Mouse (Mus musculus): ENCODE results near the gene Fmnl2. TPM values are rescaled to one million over a fixed set of nuclear protein-coding genes. Genes with fewer than 3 reads are reported as not detected.

The Fmnl2 gene
- total and polyA plus RNA-seq, 3 experiments, result 0.42 to 2.8 (median 2.1) TPM

- no peaks in the 10 kb centered on the region for H3K79me2 ChIP-seq (replicated peaks; ENCODE audit: control insufficient read depth, extremely low read depth, insufficient read depth, poor library complexity, severe bottlenecking)
- dilution Hi-C loops (cut with MboI; ENCODE audit: extremely low pct_ligation_motif_present, extremely low pct_unique_long_range_greater_than_20kb, low sequenced_read_pairs), result no loop called here
These were observed 129.4 kb downstream of the Fmnl2 start for GRCm38 (mm10) chr2:52987035-52987434.

GRCm38 (mm10) chr2:52987637-52988295, 130.1 kb downstream of the Fmnl2 start:
- H3K4me3 ChIP-seq (replicated peaks in 1 of 3; ENCODE audit: low read depth in 2 of 3, low read length in 2 of 3, poor library complexity in 1 of 3), result no peak overlapping the region
- no peaks in the 10 kb centered on the region for H3K27me3 ChIP-seq (replicated peaks)
- no peak overlapping the region for H3K9ac ChIP-seq (ENCODE audit: insufficient read depth, low read depth)
- dilution Hi-C loops (cut with MboI; ENCODE audit: extremely low pct_ligation_motif_present, extremely low pct_unique_long_range_greater_than_20kb, low sequenced_read_pairs), result no loop called here
- no peaks in the 10 kb centered on the region for H3K9me3 ChIP-seq (replicated peaks; ENCODE audit: low read length)
- no peak for DNase-seq (ENCODE audit: extremely low read depth)
- H3K4me1 ChIP-seq (ENCODE audit: control insufficient read depth in 1 of 2, insufficient read depth in 2 of 2), result peaks cover 0 to 8% of the 10 kb centered on the region in 2 experiments; a peak in 2 of 4 replicates
- no peaks in the 10 kb centered on the region for H3K36me3 ChIP-seq (replicated peaks in 1 of 2; ENCODE audit: control insufficient read depth in 1 of 2, insufficient read depth in 1 of 2, low read length in 1 of 2)
- no peak for TF ChIP-seq MXI1 (IDR thresholded peaks at IDR 0.05; ENCODE audit: low read depth, low read length)
- TF ChIP-seq E2F4 (IDR thresholded peaks at IDR 0.05; ENCODE audit: insufficient replicate concordance, low read depth, low read length), result no peak
- no peak for TF ChIP-seq MEF2A (IDR thresholded peaks at IDR 0.05; ENCODE audit: borderline replicate concordance, low read depth, low read length)
- no peak for TF ChIP-seq JUN (IDR thresholded peaks at IDR 0.05; ENCODE audit: insufficient read depth, low read depth, low read length)
- no peak for TF ChIP-seq USF2 (conservative IDR thresholded peaks at IDR 0.05; ENCODE audit: low read depth, low read length)
- TF ChIP-seq MAFK (IDR thresholded peaks at IDR 0.05; ENCODE audit: insufficient replicate concordance, low read length), result no peak
- no peaks in the 10 kb centered on the region for H3K79me2 ChIP-seq (replicated peaks; ENCODE audit: control insufficient read depth, extremely low read depth, insufficient read depth, poor library complexity, severe bottlenecking)
- in situ Hi-C loops (cut with MboI; ENCODE audit: low pct_ligation_motif_present, low pct_unique_long_range_greater_than_20kb, low sequenced_read_pairs), result no loop called here
- H3K4me2 ChIP-seq (ENCODE audit: insufficient read depth, low read depth, poor library complexity, severe bottlenecking), result no peak overlapping the region
- H3K27ac ChIP-seq (ENCODE audit: insufficient read depth, low read depth), result no peak overlapping the region

More at GRCm38 (mm10) chr2:52987035-52987434, 129.4 kb downstream of the Fmnl2 start:
- in situ Hi-C loops (cut with MboI; ENCODE audit: low pct_ligation_motif_present, low pct_unique_long_range_greater_than_20kb, low sequenced_read_pairs), result no loop called here
- no peaks in the 10 kb centered on the region for H3K36me3 ChIP-seq (replicated peaks in 1 of 2; ENCODE audit: control insufficient read depth in 1 of 2, insufficient read depth in 1 of 2, low read length in 1 of 2)
- no peak for TF ChIP-seq CHD1 (IDR thresholded peaks at IDR 0.05; ENCODE audit: low read depth, low read length)
- no peak for TF ChIP-seq POLR2AphosphoS2 (IDR thresholded peaks at IDR 0.05; ENCODE audit: low read depth, low read length)
- no peak for TF ChIP-seq RAD21 (IDR thresholded peaks at IDR 0.05; ENCODE audit: low read depth, low read length)
- no peak for TF ChIP-seq UBTF (IDR thresholded peaks at IDR 0.05; ENCODE audit: low read depth, low read length)
- no peak for TF ChIP-seq USF1 (IDR thresholded peaks at IDR 0.05; ENCODE audit: low read depth, low read length)
- TF ChIP-seq USF2 (conservative IDR thresholded peaks at IDR 0.05; ENCODE audit: low read depth, low read length), result no peak
- no peak for TF ChIP-seq MEF2A (IDR thresholded peaks at IDR 0.05; ENCODE audit: borderline replicate concordance, low read depth, low read length)
- no peak for TF ChIP-seq RCOR1 (conservative IDR thresholded peaks at IDR 0.05; ENCODE audit: low read depth, low read length)
- TF ChIP-seq ELF1 (IDR thresholded peaks at IDR 0.05; ENCODE audit: low read depth, low read length), result no peak
- no peak for TF ChIP-seq KAT2A (IDR thresholded peaks at IDR 0.05; ENCODE audit: insufficient replicate concordance, low read length)
- TF ChIP-seq BHLHE40 (IDR thresholded peaks at IDR 0.05; ENCODE audit: low read depth, low read length), result no peak
- TF ChIP-seq ETS1 (conservative IDR thresholded peaks at IDR 0.05; ENCODE audit: low read depth, low read length), result no peak
- no peak for TF ChIP-seq JUND (conservative IDR thresholded peaks at IDR 0.05; ENCODE audit: low read depth, low read length)
- no peak for TF ChIP-seq ZNF384 (IDR thresholded peaks at IDR 0.05; ENCODE audit: low read depth, low read length)
- TF ChIP-seq MYC (IDR thresholded peaks at IDR 0.05; ENCODE audit: low read depth, low read length), result no peak
- TF ChIP-seq PAX5 (IDR thresholded peaks at IDR 0.05; ENCODE audit: low read length), result no peak
- no peak for TF ChIP-seq HCFC1 (IDR thresholded peaks at IDR 0.05; ENCODE audit: low read depth, low read length)
- TF ChIP-seq IRF4 (IDR thresholded peaks at IDR 0.05; ENCODE audit: low read depth, low read length), result no peak
- H3K9ac ChIP-seq (ENCODE audit: insufficient read depth, low read depth), result no peak overlapping the region
- DNase-seq (ENCODE audit: extremely low read depth), result no peak
- no peak overlapping the region for H3K4me2 ChIP-seq (ENCODE audit: insufficient read depth, low read depth, poor library complexity, severe bottlenecking)
- H3K27me3 ChIP-seq (replicated peaks), result no peaks in the 10 kb centered on the region
- H3K4me1 ChIP-seq (ENCODE audit: control insufficient read depth in 1 of 2, insufficient read depth in 2 of 2), result peaks cover 0 to 10% of the 10 kb centered on the region in 2 experiments; a peak in 2 of 4 replicates
- H3K27ac ChIP-seq (ENCODE audit: insufficient read depth, low read depth), result no peak overlapping the region
- no peak overlapping the region for H3K4me3 ChIP-seq (replicated peaks in 1 of 3; ENCODE audit: low read depth in 2 of 3, low read length in 2 of 3, poor library complexity in 1 of 3)
- H3K9me3 ChIP-seq (replicated peaks; ENCODE audit: low read length), result no peaks in the 10 kb centered on the region

All from CH12.LX (cell line).